Mouse (Mus musculus): Measurements from ENCODE around the gene Olfr1555-ps1.
"Not testable (repeated sequence)": the region's sequence is repeated elsewhere in the genome, so short reads cannot be mapped to it uniquely, and the experiment has no call there.

The Olfr1555-ps1 gene
- long read RNA-seq, experiment 1: 0 reads
- long read RNA-seq, experiment 2: 0 reads

DNA sequence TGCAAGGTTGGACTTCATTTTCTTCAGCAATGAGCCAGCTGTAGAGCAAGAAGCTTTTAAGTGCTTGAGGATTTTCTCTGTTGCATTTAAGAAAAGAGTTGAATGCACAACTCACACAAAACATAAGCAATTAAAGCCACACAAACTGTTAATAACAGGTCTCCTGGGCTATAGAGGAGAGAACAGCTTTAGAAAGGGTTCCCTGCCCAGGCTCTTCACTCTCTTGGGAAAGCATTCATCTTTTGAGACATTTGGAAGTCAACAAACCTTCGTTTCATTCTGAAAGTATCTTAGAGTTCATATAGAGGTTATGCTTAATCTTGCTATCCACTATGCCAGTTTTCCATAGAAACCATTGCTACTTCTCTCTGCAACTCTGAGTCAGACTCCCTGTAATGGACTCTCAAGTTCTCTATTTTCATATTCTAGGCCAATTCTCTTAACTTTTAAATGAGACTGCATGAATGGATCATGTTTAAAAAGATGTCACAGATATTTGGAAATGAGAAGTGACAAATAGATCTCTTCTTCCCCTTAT lies at the start of gene Olfr1555-ps1:
TSS of gene Olfr1555-ps1 (minus strand) at position 51 of the 538 bp plus-strand sequence.
- intact Hi-C loops (cut with DNase I): not testable (repeated sequence)

DNA sequence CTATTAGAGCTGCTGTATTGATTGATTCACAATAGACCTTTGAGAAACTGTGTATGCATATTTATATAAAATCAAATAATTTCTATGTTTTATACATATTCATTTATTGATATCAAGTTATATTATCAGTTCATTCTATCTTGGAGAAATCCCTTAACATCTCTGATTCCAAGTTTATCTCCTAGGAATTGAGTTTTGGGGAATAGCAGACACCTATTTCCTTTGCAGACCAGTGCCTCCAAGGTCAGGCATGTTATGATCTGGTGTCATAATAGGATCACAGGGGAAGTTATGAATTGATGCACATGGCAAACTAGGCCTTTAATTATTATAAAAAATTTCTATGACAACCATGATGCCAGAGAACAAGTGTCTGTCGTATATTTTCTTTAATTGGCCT lies 30.4 kb upstream of the Olfr1555-ps1 start, which contains the start of gene Olfr1431:
TSS of gene Olfr1431 (plus strand) at position 301 of the 400 bp plus-strand sequence.
- intact Hi-C loops (cut with DNase I): no loop called here

DNA sequence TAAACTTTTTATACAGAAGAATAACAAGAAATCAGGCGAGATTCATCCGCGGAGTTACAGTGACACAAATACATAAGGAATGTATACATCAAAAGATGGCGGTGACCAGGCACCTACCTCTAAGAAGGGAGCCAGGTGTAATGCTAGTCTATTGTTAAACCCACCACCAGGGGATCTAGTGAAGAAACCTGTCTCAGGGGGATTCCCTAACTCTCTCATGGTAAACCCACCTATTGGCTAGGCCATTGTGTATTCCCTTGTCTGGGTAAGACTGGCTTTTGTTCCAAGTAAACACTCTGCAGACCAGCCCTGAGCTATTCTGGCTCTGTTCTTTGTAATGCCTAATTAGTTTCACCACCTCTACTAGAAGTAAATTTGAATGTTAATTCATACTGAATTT lies 29.2 kb upstream of the Olfr1555-ps1 start:
- intact Hi-C loops (cut with DNase I): not testable (repeated sequence)

DNA sequence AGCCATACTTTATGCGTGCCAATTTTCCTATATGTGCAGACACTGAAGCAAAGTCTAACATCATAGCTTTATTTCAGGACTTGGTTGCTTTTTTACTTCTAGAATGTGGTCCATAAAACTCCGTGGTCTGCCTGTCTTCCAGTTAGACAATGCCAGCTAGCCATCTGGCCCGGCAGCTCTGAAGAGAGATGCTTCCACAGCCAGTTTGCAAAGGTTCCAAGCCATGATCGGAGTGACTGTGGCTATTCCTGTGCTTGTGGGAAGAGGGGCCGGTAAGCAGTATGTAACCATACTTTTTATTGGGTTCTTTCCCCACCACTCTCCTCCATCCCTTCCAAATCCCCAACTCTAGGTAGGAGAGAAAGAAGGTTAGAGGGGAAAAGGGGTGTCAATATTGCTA lies 5.5 kb upstream of the Olfr1555-ps1 start:
- intact Hi-C loops (cut with DNase I): not testable (repeated sequence)

DNA sequence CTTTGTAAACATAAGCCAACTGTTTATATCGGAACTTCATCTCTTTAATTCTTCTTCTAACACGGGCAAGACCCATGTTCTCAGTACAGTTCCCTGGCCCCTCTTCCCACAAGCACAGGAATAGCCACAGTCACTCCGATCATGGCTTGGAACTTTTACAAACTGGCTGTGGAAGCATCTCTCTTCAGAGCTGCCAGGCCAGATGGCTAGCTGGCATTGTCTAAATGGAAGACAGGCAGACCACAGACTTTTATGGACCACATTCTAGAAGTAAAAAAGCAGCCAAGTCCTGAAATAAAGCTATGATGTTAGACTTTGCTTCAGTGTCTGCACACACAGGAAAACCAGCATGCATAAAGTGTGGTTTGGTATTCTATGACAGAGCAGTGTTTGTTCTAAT lies 24.5 kb downstream of the Olfr1555-ps1 start:
- intact Hi-C loops (cut with DNase I): no loop called here

DNA sequence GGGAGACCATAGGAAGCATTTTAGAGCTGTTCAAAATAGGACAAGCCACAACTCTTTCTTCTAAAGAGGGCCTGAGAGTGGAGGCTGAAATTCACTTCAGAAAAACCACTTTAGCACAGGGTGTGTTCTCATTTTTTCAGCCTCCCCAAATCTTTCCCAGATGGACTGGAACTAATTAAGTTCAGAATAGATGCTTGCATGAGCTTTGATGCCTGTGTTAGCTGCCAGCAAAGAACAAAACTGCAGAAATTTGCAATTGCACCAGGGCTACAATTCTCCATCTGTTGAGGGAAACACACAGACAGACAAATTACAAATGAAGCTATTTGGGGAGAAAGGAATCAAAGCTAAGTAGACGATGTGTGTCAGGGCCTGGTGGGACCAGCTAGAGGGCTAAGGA lies 26.6 kb downstream of the Olfr1555-ps1 start:
- intact Hi-C loops (cut with DNase I): no loop called here

DNA sequence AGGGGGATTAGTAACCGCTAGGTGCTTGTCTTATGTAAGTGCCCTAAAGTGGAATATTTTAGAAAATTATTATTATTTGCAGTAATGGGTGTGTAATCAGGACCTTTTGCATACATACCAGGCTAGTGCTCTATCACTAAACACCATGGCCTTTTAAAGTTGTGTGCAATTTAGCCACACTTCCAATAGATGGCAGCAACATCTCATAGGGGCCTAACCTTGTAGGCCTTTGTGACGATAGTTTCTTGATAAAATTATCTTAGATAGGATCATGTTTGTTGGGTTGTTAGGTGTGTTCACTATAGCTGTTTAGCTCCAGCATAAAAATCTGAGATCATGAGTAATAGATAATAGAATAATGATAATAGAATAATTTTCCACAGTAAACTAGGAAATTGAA lies 35.6 kb downstream of the Olfr1555-ps1 start:
- intact Hi-C loops (cut with DNase I): loop anchor here (5.0 to 10.0 kb wide), 2 partner anchors 298 to 461 kb away; partner anchors contain the start of gene Gm4952

GRCm38 (mm10) chr19:12123103-12123502 lies 46.8 kb downstream of the Olfr1555-ps1 start, which contains the start of gene Olfr76:
TSS of gene Olfr76 (minus strand) at chr19:12123203.
- intact Hi-C loops (cut with DNase I): no loop called here

GRCm38 (mm10) chr19:12116464-12116863 lies 53.4 kb downstream of the Olfr1555-ps1 start:
- intact Hi-C loops (cut with DNase I): no loop called here

- intact Hi-C loops (cut with DNase I): no loop called here
Measured at GRCm38 (mm10) chr19:12115797-12116196, 54.1 kb downstream of the Olfr1555-ps1 start, which contains the start of gene Olfr1428. TSS of gene Olfr1428 (minus strand) at chr19:12115897.

Data from adrenal gland (tissue).